Mouse (Mus musculus): ENCODE results near the gene Galnt6. TPM values are rescaled to one million over a fixed set of nuclear protein-coding genes. Genes with fewer than 3 reads are reported as not detected.

Galnt6 gene
- total and polyA plus RNA-seq, 2 experiments = 0.42 to 0.46 TPM

GRCm38 (mm10) chr15:100731081-100731480 is 1.9 kb upstream of the Galnt6 start:
- no peak for TF ChIP-seq CTCF (IDR thresholded peaks at IDR 0.05; ENCODE audit: low read depth, low read length)
- no peak for TF ChIP-seq POLR2A (IDR thresholded peaks at IDR 0.05; ENCODE audit: extremely low read depth, insufficient read depth, low read length)
- no peak overlapping the region for H3K4me3 ChIP-seq (ENCODE audit: insufficient read depth, low read depth, low read length)
- no peaks in the 10 kb centered on the region for H3K36me3 ChIP-seq (ENCODE audit: control insufficient read depth, insufficient read depth, low read length)
- no peak overlapping the region for H3K9ac ChIP-seq (ENCODE audit: low read depth, low read length)
- no peaks in the 10 kb centered on the region for H3K4me1 ChIP-seq (ENCODE audit: control insufficient read depth, insufficient read depth, low read length)
- 53% methylated on average over 9 of the region's 9 CpGs for WGBS
- DNase-seq (ENCODE audit: extremely low read depth, low read depth, low spot score) = no peak
- H3K27me3 ChIP-seq (ENCODE audit: control insufficient read depth, insufficient read depth, low read length) = peaks cover 10% of the 10 kb centered on the region
- H3K79me2 ChIP-seq (ENCODE audit: control insufficient read depth, insufficient read depth, low read length) = no peaks in the 10 kb centered on the region
- H3K27ac ChIP-seq (replicated peaks; ENCODE audit: insufficient read depth, low read depth, low read length) = no peak overlapping the region

DNA sequence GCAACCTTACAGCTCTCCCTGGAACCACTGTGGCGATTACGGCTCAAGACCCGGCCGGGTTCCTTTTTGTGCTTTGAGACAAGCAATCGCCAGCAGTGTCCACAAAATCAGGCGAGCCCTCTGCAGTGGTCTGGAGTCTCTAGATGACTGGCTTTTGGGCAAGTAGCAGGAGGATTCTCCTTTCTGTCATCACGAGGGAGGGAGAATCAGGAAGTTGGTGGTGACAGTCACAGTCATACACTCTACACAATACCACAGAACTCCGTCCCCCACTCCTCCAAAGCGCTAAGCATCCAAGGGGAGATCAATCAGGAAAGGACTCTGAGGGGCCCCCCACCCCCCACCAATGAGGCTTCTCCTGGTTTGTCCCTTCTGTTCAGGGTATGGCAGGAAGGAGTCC is 590 bp downstream of the Galnt6 start:
- no peak for TF ChIP-seq CTCF (IDR thresholded peaks at IDR 0.05; ENCODE audit: low read depth, low read length)
- TF ChIP-seq POLR2A (IDR thresholded peaks at IDR 0.05; ENCODE audit: extremely low read depth, insufficient read depth, low read length) = no peak
- Histone ChIP-seq H3K27ac (replicated peaks; ENCODE audit: insufficient read depth, low read depth, low read length) (no peak overlapping the region), H3K4me3 (ENCODE audit: insufficient read depth, low read depth, low read length) (peak overlapping the region; percentile 43), H3K79me2 (ENCODE audit: control insufficient read depth, insufficient read depth, low read length) (no peaks in the 10 kb centered on the region), H3K36me3 (ENCODE audit: control insufficient read depth, insufficient read depth, low read length) (no peaks in the 10 kb centered on the region), H3K4me1 (ENCODE audit: control insufficient read depth, insufficient read depth, low read length) (no peaks in the 10 kb centered on the region), H3K9ac (ENCODE audit: low read depth, low read length) (no peak overlapping the region; the same call in none of the 2 replicates), H3K27me3 (ENCODE audit: control insufficient read depth, insufficient read depth, low read length) (peaks cover 10% of the 10 kb centered on the region)
- no peak for DNase-seq (ENCODE audit: extremely low read depth, low read depth, low spot score)
- WGBS = 55% methylated on average over 9 of the region's 9 CpGs

GRCm38 (mm10) chr15:100727834-100728233 is 1.3 kb downstream of the Galnt6 start:
- DNase-seq (ENCODE audit: extremely low read depth, low read depth, low spot score) = no peak
- no peak for TF ChIP-seq CTCF (IDR thresholded peaks at IDR 0.05; ENCODE audit: low read depth, low read length)
- no peak for TF ChIP-seq POLR2A (IDR thresholded peaks at IDR 0.05; ENCODE audit: extremely low read depth, insufficient read depth, low read length)
- Histone ChIP-seq H3K27me3 (ENCODE audit: control insufficient read depth, insufficient read depth, low read length) (peaks cover 10% of the 10 kb centered on the region), H3K36me3 (ENCODE audit: control insufficient read depth, insufficient read depth, low read length) (no peaks in the 10 kb centered on the region), H3K4me1 (ENCODE audit: control insufficient read depth, insufficient read depth, low read length) (no peaks in the 10 kb centered on the region), H3K4me3 (ENCODE audit: insufficient read depth, low read depth, low read length) (no peak overlapping the region), H3K27ac (replicated peaks; ENCODE audit: insufficient read depth, low read depth, low read length) (no peak overlapping the region), H3K79me2 (ENCODE audit: control insufficient read depth, insufficient read depth, low read length) (no peaks in the 10 kb centered on the region), H3K9ac (ENCODE audit: low read depth, low read length) (no peak overlapping the region)
- WGBS = 85% methylated on average over 11 of the region's 11 CpGs

DNA sequence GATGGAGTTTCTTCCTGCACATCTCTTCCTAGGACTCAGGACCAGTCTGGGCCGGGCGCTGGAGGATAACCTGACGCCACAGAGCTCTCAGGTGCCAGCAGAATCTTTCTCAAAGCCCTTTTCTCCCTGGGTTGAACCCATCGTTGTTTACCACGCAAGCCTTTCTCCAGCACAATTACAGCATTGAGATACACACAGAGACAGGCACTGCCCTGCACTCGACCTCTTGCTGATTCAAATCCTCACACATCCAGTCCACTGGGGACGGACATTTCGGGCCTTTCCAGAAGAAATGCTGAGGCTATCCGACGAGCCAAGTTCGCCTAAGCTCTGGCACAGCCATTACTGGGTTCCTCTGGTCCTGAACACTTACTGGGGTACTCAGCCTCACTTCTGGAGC is 2.5 kb downstream of the Galnt6 start:
- H3K27ac ChIP-seq (replicated peaks; ENCODE audit: insufficient read depth, low read depth, low read length) = no peak overlapping the region
- TF ChIP-seq CTCF (IDR thresholded peaks at IDR 0.05; ENCODE audit: low read depth, low read length) = no peak
- TF ChIP-seq POLR2A (IDR thresholded peaks at IDR 0.05; ENCODE audit: extremely low read depth, insufficient read depth, low read length) = no peak
- no peaks in the 10 kb centered on the region for H3K36me3 ChIP-seq (ENCODE audit: control insufficient read depth, insufficient read depth, low read length)
- H3K27me3 ChIP-seq (ENCODE audit: control insufficient read depth, insufficient read depth, low read length) = peaks cover 10% of the 10 kb centered on the region
- 90% methylated on average over 11 of the region's 11 CpGs for WGBS
- H3K4me3 ChIP-seq (ENCODE audit: insufficient read depth, low read depth, low read length) = no peak overlapping the region
- H3K79me2 ChIP-seq (ENCODE audit: control insufficient read depth, insufficient read depth, low read length) = no peaks in the 10 kb centered on the region
- no peaks in the 10 kb centered on the region for H3K4me1 ChIP-seq (ENCODE audit: control insufficient read depth, insufficient read depth, low read length)
- no peak overlapping the region for H3K9ac ChIP-seq (ENCODE audit: low read depth, low read length)
- DNase-seq (ENCODE audit: extremely low read depth, low read depth, low spot score) = no peak

GRCm38 (mm10) chr15:100723505-100723904 is 5.7 kb downstream of the Galnt6 start:
- Histone ChIP-seq H3K4me1 (ENCODE audit: control insufficient read depth, insufficient read depth, low read length) (no peaks in the 10 kb centered on the region), H3K9ac (ENCODE audit: low read depth, low read length) (no peak overlapping the region), H3K27ac (replicated peaks; ENCODE audit: insufficient read depth, low read depth, low read length) (no peak overlapping the region), H3K79me2 (ENCODE audit: control insufficient read depth, insufficient read depth, low read length) (no peaks in the 10 kb centered on the region), H3K27me3 (ENCODE audit: control insufficient read depth, insufficient read depth, low read length) (no peaks in the 10 kb centered on the region), H3K36me3 (ENCODE audit: control insufficient read depth, insufficient read depth, low read length) (no peaks in the 10 kb centered on the region), H3K4me3 (ENCODE audit: insufficient read depth, low read depth, low read length) (no peak overlapping the region)
- WGBS = 63% methylated on average over 14 of the region's 14 CpGs
- TF ChIP-seq CTCF (IDR thresholded peaks at IDR 0.05; ENCODE audit: low read depth, low read length) (no peak), POLR2A (IDR thresholded peaks at IDR 0.05; ENCODE audit: extremely low read depth, insufficient read depth, low read length) (no peak)
- no peak for DNase-seq (ENCODE audit: extremely low read depth, low read depth, low spot score)

DNA sequence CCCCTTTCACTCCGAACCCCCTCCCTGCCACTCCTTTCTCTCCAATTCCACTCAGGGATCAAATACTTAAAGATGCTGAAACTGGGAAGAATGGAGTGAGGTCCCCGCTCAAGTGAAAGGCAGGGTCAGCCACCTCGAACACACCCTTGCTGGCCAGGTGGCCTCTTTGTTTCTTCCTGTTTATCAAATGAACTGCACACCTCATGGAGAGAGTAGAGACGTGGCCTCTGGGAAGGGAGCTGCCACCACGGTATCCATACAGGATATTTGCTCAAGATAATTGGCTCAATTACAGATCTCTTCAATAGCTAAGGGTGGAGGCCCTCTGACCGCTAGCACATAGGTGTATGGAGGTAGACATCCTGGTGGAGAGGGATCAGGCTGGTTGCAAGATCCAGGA is 6.6 kb downstream of the Galnt6 start:
- Histone ChIP-seq H3K79me2 (ENCODE audit: control insufficient read depth, insufficient read depth, low read length) (no peaks in the 10 kb centered on the region), H3K4me1 (ENCODE audit: control insufficient read depth, insufficient read depth, low read length) (no peaks in the 10 kb centered on the region), H3K4me3 (ENCODE audit: insufficient read depth, low read depth, low read length) (no peak overlapping the region), H3K27me3 (ENCODE audit: control insufficient read depth, insufficient read depth, low read length) (no peaks in the 10 kb centered on the region), H3K27ac (replicated peaks; ENCODE audit: insufficient read depth, low read depth, low read length) (no peak overlapping the region), H3K36me3 (ENCODE audit: control insufficient read depth, insufficient read depth, low read length) (no peaks in the 10 kb centered on the region), H3K9ac (ENCODE audit: low read depth, low read length) (no peak overlapping the region)
- no peak for DNase-seq (ENCODE audit: extremely low read depth, low read depth, low spot score)
- 64% methylated on average over 6 of the region's 6 CpGs for WGBS
- TF ChIP-seq POLR2A (IDR thresholded peaks at IDR 0.05; ENCODE audit: extremely low read depth, insufficient read depth, low read length) (no peak), CTCF (IDR thresholded peaks at IDR 0.05; ENCODE audit: low read depth, low read length) (no peak)
